Mouse (Mus musculus) c-Kit-negative CD71-positive TER-119-positive erythroid progenitor cells, embryonic 14.5 days (primary cell): ENCODE results near the gene Rnf151.

Experiments used
- DNase-seq: peaks from one replicate; pipeline ENCODE4 v3.0.0-alpha.2; 2013; ENCODE audit warnings: low read depth, low spot score

The Rnf151 gene

DNA sequence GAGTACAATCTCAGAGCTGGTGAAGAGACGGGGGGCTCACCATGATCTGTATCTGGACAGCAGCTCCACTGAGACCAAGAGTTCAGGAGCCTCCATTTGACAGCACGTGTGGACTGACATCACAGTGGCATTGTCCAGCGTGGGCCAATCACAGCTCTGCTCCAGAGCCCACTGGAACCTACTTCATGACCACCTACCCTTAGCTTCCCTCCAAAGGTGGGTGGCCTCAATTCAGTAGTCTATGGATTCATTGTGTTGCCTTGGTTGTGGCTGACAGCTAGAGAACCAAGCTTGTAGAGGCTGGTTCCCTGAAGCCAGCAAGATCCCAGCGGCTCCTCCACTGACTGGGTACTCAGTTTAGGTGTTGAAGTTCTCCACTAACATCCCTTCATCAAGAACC is at the start of gene Rnf151, which contains the start of gene Rps2:
TSS of gene Rnf151 (minus strand) at position 121 of the 400 bp plus-strand sequence.
TSS of gene Rps2 (plus strand) at position 174 of the 400 bp plus-strand sequence.
- DNase-seq, result no peak

- DNase-seq, result no peak
Observed at GRCm38 (mm10) chr17:24766266-24766875, 48.5 kb upstream of the Rnf151 start.

DNA sequence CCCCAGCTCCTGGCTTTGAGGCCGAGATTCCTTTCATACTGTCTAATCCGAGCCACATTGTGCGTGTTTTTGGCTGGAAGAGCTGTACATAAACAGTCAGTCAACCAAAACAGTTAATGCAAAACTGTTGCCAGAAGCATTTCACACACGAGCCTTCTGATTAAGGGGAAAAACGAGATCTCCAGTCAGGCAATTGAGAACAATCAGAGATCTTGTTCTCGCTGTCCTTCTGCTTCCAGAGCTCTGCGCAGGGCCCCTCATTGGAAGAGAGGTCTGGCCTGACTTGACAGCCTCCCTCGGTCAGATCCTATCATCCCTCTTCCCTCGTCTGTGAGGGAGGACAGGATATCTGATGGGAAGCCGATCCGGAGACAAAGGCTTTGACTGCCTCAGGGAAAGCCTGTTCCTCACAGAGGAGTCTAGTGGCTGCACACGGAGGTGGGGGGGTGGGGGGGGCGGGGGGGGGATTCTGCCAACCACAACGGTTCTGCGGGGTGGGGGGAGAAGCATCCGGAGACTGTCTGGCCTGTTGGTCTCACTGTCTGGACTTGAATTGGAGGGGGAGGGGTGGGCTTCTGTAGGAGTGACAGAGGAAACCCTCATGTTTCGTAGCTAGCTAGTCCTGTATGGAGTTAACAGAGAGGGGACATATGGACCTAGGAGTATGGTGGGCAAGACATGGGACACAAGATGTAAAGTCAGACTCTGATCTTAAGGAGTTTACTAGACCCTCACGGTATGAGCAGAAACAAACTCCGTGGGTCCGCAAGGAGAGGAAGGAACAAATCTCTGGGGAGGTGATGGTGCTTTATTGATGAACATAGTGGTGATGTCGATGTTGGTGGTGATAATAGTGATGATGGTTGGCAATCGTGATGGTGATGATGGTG is 47.4 kb upstream of the Rnf151 start:
- no peak for DNase-seq

GRCm38 (mm10) chr17:24761121-24761520 is 43.3 kb upstream of the Rnf151 start:
- no peak for DNase-seq

DNA sequence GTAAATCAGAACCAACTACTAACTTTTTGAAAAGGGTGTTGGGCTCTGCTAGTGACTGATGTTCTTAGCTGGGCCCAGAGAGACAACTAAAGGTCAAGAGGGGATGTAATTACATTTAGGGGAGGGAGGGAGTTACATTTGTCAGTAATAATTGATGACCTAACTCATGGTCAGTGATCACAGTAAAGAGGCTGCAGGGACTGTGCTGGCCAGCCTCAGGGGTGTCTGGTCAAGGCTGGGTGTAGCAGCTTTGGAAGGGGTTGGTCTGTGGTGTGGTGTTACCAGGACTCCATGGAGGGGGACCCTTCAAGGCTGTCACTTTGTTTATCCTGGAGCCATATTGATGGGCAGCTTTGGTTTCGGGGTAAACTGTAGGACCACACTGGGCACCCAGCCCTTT is 39.5 kb upstream of the Rnf151 start:
- no peak for DNase-seq

GRCm38 (mm10) chr17:24752415-24753394 is 34.8 kb upstream of the Rnf151 start, which contains the start of gene Hs3st6:
Hs3st6 (plus strand) TSS chr17:24752988.
- no peak for DNase-seq

DNA sequence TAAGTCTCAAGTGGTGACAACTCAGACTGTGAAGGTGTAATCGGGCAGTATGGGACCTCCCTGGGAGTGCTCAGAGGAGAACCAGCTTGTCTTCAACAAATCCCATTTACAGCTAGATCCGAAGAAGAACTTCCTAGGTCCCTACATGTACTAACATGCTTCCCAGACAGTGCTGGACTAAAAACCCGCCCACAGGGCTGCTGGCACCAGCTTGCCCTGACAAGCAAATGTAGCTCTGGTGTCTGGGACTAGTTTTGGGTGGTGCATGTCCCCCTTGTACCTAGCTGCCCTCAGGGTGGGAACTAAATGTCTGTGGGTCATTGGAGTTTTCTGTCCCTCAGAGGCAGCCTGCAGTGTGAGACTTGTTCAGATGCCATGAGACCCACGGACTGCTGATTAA is 33.7 kb upstream of the Rnf151 start:
- no peak for DNase-seq

DNA sequence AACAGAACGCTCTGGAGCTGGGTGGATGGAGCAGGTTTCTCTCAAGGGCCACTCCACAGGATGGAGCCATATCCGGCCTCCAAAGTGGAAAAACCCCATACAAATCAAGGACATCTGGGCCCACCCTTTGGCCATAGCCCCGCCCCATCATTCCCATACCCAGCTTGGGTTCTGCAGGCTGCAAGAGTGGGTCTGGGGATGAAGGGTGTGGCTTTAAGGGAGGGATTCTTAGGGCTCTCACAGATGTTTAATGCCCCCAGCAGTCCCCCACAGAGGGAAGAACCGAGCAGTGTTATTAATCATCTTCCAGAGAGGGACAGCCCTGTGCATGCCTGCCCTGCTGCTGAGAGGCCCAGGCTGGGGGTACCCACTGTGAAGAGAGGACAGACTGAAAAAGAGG is 29.1 kb upstream of the Rnf151 start:
- no peak for DNase-seq

GRCm38 (mm10) chr17:24745526-24746497 is 27.9 kb upstream of the Rnf151 start:
- DNase-seq, result peak; percentile 66

DNA sequence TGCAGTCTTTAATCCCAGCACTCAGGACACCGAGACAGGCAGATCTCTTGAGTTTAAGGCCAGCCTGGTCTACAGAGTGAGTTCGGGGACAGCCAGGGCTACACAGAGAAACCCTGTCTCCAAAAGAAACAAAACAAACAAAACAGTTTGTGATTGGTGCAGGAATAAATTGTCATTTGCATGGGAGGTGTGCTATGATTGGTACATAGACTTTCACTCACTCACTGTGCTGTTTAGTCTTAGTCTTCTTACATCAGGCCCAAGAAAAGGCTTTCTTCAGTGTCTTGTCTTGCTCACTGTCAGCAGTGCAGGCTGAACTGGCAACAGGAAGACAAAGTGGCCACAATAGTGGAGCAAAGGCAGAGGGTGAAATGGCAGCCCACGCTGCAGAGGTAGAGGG is 26.5 kb upstream of the Rnf151 start:
- no peak for DNase-seq

- DNase-seq, result no peak
Observed at GRCm38 (mm10) chr17:24743896-24744295, 26.0 kb upstream of the Rnf151 start.

- no peak for DNase-seq
Observed at GRCm38 (mm10) chr17:24742307-24742706, 24.4 kb upstream of the Rnf151 start.

GRCm38 (mm10) chr17:24739926-24740325 is 22.1 kb upstream of the Rnf151 start:
- no peak for DNase-seq

- no peak for DNase-seq
Observed at GRCm38 (mm10) chr17:24738238-24738637, 20.4 kb upstream of the Rnf151 start.

GRCm38 (mm10) chr17:24737135-24737810 is 19.4 kb upstream of the Rnf151 start:
- DNase-seq, result no peak

- peak; percentile 100 for DNase-seq
Observed at GRCm38 (mm10) chr17:24736330-24737051, 18.6 kb upstream of the Rnf151 start, which contains the start of gene Msrb1. Msrb1 (plus strand) TSS chr17:24736642.

DNA sequence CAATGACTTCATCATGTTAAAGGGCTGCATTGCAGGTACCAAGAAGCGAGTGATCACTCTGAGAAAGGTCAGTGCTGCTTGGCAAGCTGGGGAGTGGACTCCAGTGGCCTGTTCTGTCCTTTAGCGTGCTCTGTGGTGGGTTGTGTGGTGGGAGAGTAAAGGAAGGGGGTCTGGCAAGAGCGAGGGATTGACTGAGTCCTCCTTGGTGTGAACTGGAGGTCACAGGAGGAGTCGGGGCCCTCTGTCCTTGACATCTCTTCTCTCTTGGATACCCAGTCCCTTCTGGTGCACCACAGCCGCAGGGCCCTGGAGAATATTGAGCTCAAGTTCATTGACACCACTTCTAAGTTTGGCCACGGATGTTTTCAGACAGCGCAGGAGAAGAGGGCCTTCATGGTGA is 17.6 kb upstream of the Rnf151 start:
- no peak for DNase-seq

DNA sequence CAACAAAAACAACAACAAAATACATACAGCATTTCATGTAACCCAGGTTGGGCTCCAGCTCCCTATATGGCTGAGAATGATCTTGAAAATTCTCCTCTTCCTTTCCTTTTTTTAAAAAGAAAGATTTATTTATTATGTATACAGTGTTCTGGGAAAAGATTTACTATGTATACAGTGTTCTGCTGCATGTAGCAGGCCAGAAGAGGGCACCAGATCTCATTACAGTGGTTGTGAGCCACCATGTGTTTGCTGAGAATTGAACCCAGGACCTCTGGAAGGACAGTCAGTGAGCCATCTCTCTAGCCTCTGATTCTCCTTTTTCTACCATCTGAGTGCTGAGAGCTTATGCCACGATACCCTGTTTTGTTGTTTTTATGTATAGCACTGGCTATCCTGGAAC is 16.6 kb upstream of the Rnf151 start:
- DNase-seq, result no peak

DNA sequence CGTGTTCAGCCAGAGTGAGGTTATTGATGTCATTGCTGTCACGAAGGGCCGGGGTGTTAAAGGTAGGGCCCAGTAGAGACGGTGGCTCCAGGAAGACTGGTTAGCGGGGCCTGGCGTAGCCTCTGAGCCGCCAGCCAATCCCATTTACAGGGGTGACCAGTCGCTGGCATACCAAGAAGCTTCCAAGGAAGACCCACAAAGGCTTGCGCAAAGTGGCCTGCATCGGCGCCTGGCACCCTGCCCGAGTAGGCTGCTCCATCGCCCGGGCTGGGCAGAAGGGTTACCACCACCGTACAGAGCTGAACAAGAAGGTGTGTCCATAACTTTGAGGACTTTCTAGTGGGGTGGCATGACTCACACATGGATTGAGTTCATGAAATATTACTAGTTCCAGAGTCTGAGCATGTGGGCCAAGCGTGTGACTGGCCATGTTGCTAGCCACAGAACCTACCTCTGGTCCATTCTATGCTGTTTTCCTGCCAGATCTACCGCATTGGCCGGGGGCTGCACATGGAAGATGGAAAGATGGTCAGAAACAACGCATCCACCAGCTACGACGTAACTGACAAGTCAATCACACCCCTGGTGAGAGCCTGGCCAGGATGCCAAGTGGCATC is 15.7 kb upstream of the Rnf151 start:
- no peak for DNase-seq
